Mouse (Mus musculus) E14TG2a.4 (cell line): ENCODE results near the gene Mgat5.

Source experiments
- CTCF ChIP-seq: conservative IDR thresholded peaks from 2 replicates; pipeline ENCODE4 v1.5.1; 2014; ENCODE audit warnings: low read length
- NANOG ChIP-seq: IDR thresholded peaks from 2 replicates; pipeline ENCODE4 v1.6.1; 2014; ENCODE audit warnings: borderline replicate concordance, low read length, mixed read lengths
- POU5F1 ChIP-seq: IDR thresholded peaks from 2 replicates; pipeline ENCODE4 v1.6.1; 2014; ENCODE audit warnings: low read length, borderline replicate concordance

GRCm38 (mm10) chr1:127267985-127268384 is 63.2 kb downstream of the Mgat5 start:
- no peak for TF ChIP-seq CTCF
- no peak for TF ChIP-seq POU5F1
- no peak for TF ChIP-seq NANOG
